Mouse (Mus musculus): ENCODE data around the gene Tbca.

- TF ChIP-seq POLR2A (IDR thresholded peaks at IDR 0.05; ENCODE audit: control insufficient read depth, extremely low read depth, insufficient read depth, low read length, poor library complexity) (no peak), CTCF (IDR thresholded peaks at IDR 0.05; ENCODE audit: borderline replicate concordance, control insufficient read depth, extremely low read depth, insufficient read depth, low read length, poor library complexity) (no peak)
Observed at GRCm38 (mm10) chr13:94786866-94787265, 1.8 kb upstream of the Tbca start.
